In the genomic region with DNA sequence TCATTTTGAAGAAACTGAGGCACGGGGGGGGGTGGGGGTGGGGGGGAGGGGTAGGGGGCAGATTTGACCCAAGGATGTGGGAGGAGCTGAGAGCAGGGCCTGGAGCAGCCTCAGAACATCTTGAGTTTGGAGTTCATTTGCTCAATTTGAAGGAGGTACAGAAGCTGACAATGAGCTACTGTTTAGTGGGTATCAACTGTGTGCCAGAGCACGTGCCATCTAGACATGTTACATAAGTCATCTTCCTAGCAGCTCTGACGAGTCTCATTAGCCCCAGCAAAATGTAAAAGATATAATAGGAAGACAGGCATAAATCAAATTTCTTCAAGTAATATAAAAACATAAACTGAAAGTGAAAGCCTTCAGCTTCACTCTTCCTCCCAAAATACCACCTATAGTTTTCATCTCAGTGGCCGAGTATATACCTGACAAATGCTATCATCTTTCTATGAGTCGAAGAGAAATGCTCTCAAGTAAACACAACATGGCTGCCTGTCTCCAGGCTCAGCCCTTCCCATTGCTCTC, we compare ENCODE assay signal across 16 mouse cellular contexts.
A peak's percentile ranks its signal among the peaks of the same experiment; 100 is the strongest.
DNase-seq lines count a peak whose midpoint lies in the region; ATAC-seq lines count a peak whose summit lies in the region.
"Had no signal": no experiment of that assay in that cellular context is flagged by ENCODE, and none has a peak within 500 bp of the region (broad histone marks: within the 10 kb centered on the region; RNA-seq: fewer than 3 reads in every experiment).

No protein-coding gene starts in this region.

- no peaks in the 10 kb centered on the region for H3K9me3 ChIP-seq in heart, embryonic 10.5 days
- H3K9me3 ChIP-seq in limb, embryonic 10.5 days (replicated peaks), result no peaks in the 10 kb centered on the region
- H3K9me3 ChIP-seq: neural tube, embryonic 13.5 days had no signal

- peaks cover 31% of the 10 kb centered on the region for H3K27me3 ChIP-seq in heart, embryonic 10.5 days (ENCODE audit: insufficient read depth, poor library complexity, severe bottlenecking)
- H3K27me3 ChIP-seq in limb, embryonic 10.5 days (ENCODE audit: low read depth, poor library complexity, severe bottlenecking), result peaks cover 63% of the 10 kb centered on the region
- H3K27me3 ChIP-seq: CH12.LX had no signal

- ATAC-seq in cerebellum, adult (ENCODE audit: insufficient number of reproducible peaks, low FRiP score, low TSS enrichment), result no peak
- ATAC-seq: liver, postnatal 0 days had no signal

- WGBS in heart, embryonic 10.5 days, result 75% methylated on average over 5 of the region's 5 CpGs
- WGBS in limb, embryonic 10.5 days, result 65% methylated on average over 5 of the region's 5 CpGs

- peak; percentile 58 for DNase-seq in cerebellum, adult 11-12 months
- no peak for DNase-seq in heart, embryonic 10.5 days (ENCODE audit: low spot score)
- DNase-seq in heart, postnatal 4 days, result no peak
- peak; percentile 25 for DNase-seq in layer of hippocampus, adult 11-12 months (ENCODE audit: low spot score)
- no peak for DNase-seq in layer of hippocampus, postnatal 25 days (ENCODE audit: extremely low spot score in 1 of 2, low spot score in 1 of 2)
- DNase-seq in brain, adult 2 months (ENCODE audit: low read depth, low spot score), result peak; percentile 71
- DNase-seq in limb, embryonic 10.5 days (ENCODE audit: low spot score), result no peak
- DNase-seq: adrenal gland, postnatal 14 days; embryo, embryonic 11 days; kidney, adult 9 months; kidney, postnatal 4 days; liver, postnatal 0 days; thymus, postnatal 4 days had no signal

- H3K4me1 ChIP-seq in heart, embryonic 10.5 days, result peaks cover 35% of the 10 kb centered on the region
- H3K4me1 ChIP-seq in limb, embryonic 10.5 days, result peaks cover 41% of the 10 kb centered on the region

- H3K27ac ChIP-seq in heart, embryonic 10.5 days, result 0 out of 2 replicates have a peak overlapping the region, but pooled peaks have one; percentile 29
- no peak overlapping the region for H3K27ac ChIP-seq in limb, embryonic 10.5 days

- no peak overlapping the region for H3K4me3 ChIP-seq in heart, embryonic 10.5 days
- no peak overlapping the region for H3K4me3 ChIP-seq in limb, embryonic 10.5 days
- H3K4me3 ChIP-seq: neural tube, embryonic 13.5 days had no signal

- no peaks in the 10 kb centered on the region for H3K36me3 ChIP-seq in heart, embryonic 10.5 days
- H3K36me3 ChIP-seq in limb, embryonic 10.5 days, result no peaks in the 10 kb centered on the region
- H3K36me3 ChIP-seq: neural tube, embryonic 13.5 days had no signal

Comparison
In these comparisons a context has a peak if more than half of its experiments do, and no peak if none do; other contexts are left out.
1. DNase-seq: peak in cerebellum, adult 11-12 months (single experiment), layer of hippocampus, adult 11-12 months (single experiment) and brain, adult 2 months (single experiment); none in heart, embryonic 10.5 days (single experiment), heart, postnatal 4 days (single experiment), layer of hippocampus, postnatal 25 days (0 of 2) and limb, embryonic 10.5 days (single experiment).